Mouse (Mus musculus) c-Kit-negative CD71-positive TER-119-positive erythroid progenitor cells, embryonic 14.5 days (primary cell): ENCODE data around the gene Fxr2.
A peak's percentile ranks its signal among the peaks of the same experiment; 100 is the strongest.

ENCODE experiments used
- DNase-seq: peaks from one replicate; pipeline ENCODE4 v3.0.0-alpha.2; 2013; ENCODE audit warnings: low read depth, low spot score

Gene Fxr2

DNA sequence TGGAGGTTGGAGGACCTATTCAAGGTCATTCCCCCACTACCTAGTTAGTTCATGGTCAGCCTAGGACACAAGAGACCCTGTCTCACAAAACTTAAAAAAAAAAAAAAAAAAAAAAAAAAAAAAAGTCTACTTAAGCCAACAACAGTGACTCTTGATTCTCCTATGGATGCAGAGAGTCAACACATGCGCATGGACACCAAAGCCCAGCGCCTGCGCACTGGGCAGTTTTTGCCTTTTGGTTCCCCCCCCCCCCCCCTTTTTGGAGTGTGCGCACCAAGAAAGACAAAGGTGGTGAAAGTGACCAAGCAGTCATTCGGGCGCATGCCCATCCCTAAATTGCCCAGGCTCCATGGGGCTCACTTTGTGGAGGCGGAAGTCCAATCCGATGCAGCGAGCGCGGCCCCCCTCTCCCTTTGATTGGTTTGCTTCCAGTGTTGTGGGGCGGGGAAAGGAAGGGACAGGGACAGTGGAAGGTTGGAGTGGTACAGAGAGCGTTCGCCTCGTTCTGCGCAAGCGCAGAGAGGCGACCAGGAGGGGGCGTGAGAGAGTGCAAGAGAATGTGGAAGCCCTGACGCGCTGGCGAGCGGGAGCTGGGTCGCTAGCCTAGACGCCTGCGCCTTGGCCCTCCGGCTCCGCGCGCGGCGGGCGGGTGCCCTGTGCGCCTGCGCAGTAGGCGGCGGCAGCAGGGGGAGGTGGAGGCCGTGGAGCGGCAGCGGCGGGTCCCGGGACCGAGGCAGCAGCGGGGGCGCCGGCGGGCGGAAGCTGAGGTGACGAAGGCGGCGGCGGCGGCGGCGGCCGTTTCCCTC lies at the start of gene Fxr2:
Gene Fxr2 (plus strand): TSS at position 707 of the 806 bp plus-strand sequence.
- DNase-seq = peak; percentile 99

DNA sequence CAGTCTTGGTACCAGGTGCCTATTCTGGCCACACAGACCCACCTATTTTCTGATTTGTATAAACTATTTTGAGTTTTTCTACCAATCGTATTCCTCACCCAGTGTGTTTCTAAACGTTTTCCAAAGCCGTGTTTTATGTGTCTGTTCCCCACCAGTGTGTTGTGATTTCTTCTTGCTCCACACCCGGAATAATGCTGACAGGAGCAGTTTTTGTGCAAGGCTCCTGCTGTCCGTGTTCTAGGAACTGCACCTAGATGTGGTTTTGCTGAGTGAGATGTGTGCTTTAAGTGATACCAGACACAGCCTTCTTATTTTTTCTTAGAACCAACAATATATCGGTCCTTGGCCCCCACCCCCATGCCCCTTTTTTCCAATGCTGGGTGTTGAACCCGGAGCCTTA lies 48.8 kb upstream of the Fxr2 start:
- DNase-seq = no peak

DNA sequence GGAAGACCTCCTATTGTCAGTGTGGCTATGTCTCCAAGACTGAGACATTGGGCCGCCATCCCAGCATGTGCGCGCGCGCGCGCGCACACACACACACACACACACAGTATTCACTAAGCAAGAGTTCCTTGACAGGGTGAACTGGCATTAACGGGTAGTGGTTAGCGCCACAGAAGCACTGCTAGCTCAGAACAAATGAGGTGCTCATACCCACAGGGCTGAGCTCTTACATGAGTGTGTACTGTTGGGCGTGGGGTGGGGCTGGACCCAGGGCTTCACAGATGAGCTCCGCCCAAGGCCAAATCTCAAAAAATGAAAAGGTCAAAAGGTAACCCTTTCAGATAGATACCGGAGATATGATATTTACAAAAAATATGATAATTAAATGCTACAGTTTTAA lies 47.9 kb upstream of the Fxr2 start:
- DNase-seq = no peak

DNA sequence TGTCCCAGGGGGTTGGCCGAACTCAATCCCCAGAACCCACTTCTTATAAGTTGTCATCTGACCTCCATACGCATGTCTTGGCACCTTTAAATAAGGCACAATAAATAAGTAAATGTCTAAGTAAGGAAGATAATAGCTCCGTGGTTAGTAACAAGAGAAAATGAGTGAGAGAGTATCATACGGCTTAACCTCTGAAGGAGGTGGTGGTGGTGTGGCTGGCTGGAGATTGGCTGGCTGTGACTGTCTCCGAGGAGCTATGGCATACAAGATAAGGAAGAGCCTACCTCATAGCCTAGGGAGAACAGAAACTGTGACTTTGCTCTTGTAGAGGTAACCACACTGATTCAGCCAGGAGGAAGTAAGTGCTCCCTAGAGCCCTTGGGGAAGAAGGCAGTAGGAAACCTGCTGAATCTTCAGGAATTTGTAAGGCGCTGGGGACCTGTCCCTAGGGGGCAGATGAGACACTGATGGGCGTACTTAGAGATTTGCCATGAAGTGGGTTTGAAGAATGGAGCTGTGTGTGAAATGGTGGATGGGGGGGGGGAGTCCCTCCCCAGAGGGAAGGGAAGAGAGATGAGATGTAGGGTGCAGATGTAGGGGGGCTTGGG lies 47.0 kb upstream of the Fxr2 start:
- DNase-seq = peak; percentile 69

DNA sequence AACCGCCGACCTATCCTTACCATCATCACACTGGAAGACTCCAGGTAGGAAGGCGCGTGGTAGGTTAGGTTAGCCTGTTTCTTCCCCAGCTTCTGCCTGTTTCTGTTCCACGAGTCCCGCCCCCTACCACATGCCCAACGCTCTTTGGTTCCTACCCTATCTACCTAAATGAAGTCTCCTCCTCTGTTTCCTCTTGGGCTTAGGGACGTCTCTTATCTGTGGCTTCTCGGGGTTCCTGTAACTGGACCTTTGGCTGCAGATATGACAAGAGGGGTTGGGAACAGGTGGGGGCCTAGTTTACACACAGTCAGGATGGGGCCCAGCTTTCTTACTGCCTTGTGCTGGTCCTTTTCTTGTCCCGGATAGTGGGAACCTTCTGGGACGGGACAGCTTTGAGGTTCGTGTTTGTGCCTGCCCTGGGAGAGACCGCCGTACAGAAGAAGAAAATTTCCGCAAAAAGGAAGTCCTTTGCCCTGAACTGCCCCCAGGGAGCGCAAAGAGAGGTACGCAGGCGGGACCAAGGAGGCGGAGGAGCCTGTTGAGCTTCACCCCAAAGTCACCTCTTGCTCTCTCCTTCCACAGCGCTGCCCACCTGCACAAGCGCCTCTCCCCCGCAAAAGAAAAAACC lies 43.5 kb upstream of the Fxr2 start:
- no peak for DNase-seq

DNA sequence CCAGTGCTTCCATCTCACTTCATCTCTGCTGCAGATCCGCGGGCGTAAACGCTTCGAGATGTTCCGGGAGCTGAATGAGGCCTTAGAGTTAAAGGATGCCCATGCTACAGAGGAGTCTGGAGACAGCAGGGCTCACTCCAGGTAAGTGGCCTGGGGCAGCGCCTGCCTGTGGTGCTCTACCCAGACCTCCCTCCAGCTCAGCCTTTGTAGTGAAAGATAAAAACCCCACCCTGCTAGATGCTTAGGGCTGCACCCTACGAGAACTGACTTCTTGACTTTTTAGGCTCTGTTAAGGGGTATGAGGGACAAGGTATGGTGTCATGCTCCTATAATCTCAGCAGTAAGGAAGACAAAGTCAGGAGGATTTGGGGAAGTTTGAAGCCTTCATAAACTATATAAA lies 42.2 kb upstream of the Fxr2 start:
- no peak for DNase-seq

DNA sequence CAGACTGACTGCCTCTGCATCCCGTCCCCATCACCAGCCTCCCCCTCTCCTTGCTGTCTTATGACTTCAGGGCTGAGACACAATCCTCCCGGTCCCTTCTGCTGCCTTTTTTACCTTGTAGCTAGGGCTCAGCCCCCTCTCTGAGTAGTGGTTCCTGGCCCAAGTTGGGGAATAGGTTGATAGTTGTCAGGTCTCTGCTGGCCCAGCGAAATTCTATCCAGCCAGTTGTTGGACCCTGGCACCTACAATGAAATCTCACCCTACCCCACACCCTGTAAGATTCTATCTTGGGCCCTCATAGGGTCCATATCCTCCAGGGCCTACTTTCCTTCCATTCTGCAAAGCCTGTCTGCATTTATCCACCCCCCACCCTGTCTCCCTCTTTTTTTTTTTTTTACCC lies 41.4 kb upstream of the Fxr2 start:
- DNase-seq = no peak

DNA sequence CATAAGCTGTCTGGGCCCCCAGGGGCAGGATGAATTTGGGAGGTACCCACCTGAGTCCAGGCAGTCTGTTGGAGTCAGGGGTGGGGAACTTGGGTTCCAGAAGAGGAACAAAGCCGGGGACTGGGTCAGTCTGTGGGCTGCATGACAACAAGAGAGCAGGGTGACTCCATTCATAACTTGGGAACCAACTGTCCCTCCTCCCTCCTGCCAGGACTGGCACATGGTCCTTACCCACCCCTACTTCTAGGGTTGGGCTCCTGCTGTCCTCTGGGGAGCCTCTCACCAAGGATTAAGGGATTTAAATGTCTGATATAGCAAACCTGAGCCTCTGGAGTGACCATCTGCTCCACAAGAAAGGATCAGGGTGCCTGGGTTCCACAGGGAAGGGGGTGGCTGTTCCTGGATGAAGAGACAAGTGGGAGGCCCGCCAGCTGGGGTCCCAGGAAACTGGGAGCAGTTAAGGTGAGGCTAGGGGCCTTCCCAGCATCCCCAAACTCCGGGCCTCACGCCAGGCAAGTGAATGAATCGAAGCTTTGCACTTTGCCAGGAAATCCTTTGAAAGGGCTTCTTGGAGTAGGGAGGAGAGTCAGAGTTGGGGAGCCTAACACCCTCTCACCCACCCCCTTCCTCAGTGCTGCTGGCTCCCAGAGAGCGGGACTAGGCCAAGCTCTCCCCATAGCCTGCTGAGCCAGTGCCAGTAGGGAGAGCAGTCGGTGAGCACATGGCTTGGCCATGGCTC lies 40.7 kb upstream of the Fxr2 start:
- no peak for DNase-seq

DNA sequence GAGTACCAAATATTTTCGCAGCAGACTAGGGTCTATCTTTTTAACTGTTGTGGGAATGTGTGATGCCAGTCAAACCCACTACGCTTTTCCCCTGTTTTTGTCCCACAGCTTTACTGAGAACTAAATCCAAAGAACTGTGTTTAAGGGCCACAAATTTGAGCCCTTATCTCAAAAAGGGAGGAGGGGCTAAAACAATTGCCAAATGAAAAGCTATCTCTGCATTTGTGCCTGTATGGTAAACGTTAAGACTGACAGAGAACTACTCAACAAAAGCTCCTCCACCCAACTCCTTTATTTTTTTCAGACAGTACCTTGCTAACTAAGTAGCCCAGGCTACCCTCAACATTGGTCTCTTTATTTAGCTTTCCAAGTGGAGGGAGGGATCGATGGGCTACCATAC lies 40.0 kb upstream of the Fxr2 start:
- DNase-seq = no peak

DNA sequence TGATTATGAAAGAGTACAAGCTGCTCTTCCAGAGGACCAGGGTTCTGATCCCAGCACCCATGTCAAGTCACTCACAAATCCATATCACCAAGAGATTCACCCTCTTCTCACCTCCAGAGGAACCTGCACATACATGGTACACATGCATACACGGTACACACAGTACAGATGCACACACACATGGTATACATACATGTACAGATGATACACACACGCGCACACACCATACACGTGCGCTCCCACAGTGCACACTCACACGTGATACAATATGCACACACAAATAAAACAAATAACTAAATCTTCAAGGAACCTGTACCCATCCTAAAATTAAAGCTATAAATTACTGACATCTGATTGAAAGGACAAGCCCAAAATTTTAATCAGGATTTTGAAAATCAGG lies 37.9 kb upstream of the Fxr2 start:
- DNase-seq = no peak

DNA sequence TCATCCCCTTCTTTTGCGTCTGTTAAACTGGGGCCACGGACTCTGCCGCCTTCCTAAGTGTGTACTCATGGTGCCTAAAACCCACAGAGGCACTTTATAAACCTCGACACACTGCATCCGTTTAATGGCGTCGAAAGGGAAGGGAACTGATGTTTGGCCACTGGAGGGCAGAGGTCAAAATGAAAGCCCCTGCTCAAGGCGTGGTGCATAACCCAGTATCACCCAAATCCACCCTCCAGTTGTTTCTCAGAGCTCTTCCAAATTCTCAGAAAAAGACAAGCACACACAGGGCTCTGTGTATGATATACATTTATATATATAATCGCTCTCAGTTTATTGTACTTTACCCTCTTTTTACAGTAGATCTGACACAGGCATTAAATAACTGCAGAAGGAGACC lies 33.4 kb upstream of the Fxr2 start:
- no peak for DNase-seq

DNA sequence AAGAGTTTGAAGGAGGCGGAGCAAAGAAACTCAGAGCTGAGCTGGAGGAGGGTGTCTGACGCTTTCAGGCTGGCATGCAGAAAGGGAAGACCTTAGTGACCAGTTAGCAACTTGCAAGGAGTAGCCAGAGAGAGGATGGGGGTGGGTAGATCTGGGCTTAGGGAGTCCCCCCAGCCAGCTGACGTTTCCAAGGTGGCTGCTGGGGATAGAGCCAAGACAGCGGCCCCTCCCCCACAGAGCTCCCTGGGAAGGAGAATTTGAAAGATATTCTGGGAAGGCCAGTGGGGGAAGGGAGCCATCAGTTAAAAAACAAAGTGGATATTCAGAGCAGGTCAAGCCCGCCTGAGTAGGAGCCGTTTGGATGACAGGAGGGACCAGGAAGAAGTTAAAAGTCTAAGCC lies 32.7 kb upstream of the Fxr2 start:
- DNase-seq = no peak

DNA sequence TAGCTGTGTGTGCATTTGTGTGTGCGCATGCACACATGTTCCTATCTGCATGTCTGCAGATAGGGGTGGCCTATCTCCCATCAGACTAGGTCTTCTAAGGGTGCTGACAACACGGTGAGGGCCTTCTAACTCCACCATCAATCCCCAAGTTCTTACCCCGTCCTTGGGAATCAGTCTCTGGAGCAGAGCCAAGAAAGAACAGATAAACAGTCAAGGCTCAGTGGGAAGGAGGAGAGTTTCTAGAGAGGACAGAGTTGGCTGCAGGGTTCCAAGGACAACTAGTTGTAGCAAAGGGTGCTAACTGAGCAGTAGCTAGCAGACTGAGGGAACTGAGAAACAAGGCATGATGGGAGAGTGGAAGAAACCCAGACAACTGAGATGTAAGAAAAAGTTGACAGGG lies 31.0 kb upstream of the Fxr2 start:
- DNase-seq = no peak

DNA sequence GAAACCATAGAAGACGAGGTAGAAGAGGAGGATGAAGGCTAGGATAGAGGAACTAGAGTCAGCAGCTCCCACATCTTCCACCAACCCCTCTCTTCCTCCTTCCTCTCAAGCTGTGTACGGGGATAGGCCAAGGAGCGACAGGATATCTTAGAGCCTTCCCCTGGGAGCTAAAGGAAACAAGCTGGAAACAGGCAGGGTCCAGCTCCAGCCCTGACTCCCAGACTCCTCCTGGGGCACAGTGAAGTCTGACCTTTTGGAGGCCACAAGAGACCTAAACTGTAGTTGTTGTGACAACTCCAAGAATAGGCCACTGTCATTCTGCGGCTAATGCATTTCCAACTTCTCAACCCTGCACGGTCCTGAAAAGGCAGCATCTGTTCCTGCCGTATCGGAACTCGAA lies 29.3 kb upstream of the Fxr2 start:
- no peak for DNase-seq

DNA sequence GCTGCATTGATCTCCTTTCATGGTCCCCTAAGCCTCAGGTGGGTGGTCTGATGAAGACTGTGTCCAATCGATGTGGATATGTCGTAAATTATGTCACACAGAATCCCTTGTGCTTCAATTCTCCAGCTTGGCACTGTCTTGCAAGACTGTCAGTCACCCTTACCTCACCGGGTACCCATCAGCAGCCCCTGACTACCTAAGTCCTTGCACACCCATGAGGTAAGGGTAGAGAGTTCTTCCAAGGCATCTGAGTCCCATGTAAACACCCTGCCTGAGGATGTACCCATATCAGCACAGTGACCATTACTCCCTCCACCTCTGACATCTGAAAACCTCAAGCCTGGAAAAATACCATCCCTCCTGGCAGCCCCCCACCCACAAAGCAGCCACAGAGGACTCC lies 28.4 kb upstream of the Fxr2 start:
- no peak for DNase-seq

DNA sequence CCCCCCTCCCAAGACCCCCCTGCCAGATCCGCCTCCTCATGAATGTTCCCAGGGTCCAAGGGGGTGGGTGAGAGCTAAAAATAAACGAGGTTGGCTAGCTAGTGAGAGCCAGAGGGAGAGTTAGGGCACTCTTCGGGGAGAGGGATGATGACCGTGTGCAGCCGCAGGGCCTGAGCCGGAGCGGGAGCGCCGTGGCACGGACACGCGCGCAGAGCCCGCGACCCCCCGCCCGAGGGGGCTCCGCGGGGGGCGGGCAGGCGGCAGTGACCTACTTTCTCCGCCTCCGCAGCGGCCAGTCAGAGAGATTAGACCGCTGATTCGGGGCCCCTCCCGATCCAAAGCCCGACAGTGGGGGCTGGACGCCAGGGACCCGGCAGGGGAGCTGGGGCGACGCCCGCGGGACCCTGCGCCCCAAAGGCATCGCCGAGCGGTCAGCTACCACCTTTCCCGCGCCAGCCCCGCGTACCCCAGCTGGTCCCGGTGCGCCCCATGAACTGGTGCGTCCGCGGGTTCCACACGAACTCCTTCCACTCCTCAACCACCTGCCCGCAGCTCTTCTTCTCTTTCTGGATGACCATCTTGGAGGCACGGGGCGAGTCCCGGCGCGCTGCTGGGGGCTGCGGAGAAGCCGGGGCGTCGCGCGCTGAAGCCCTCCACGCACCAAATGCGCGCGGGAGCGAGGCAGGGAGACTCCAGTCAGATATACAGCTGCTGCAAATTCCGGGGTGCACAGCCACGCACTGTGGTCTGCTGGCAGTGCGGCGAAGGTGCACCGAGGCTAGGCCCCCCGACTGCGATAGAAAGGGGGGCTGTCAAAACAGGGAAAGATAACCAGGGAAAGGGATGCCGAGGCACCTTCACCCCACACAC lies 27.8 kb upstream of the Fxr2 start:
- no peak for DNase-seq

DNA sequence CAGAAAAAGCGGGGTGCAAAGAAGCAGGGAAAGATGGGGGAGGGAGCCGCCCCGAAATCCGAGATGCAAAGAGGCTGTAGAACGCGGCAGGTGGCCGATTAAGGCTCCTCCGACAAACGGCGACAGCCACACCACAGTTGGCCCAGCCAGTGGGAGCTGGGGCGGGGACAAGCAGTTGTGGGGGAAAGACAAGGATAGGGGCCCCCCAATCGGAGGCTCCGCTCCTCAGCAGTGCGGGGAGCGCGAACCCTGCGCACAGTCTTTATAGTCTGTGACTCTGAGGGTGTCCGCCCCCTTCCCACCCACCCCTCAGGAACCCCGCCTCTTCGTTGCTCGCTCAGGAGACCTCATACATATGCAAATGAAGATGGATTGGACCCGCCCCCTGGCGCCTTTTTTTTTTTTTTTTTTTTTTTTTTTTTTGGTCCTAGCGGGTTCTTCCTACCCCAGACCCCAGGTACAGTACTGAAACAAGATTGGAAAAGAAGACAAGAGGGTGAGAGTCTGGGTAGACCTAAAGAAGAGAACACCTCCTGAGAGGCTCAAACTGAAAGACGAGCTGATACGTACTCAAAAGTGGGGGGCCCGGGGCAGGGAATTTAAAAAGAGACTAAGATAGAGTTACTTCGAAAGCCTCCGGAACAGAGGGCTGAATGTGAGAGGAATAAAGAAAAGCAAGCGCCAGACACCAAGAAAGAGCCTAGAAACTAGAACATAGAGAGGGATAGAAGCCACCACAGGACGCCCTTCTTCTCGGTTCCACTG lies 26.9 kb upstream of the Fxr2 start, which contains the start of gene Atp1b2:
Gene Atp1b2 (minus strand): TSS at position 217 of the 765 bp plus-strand sequence.
- DNase-seq = peak; percentile 75

DNA sequence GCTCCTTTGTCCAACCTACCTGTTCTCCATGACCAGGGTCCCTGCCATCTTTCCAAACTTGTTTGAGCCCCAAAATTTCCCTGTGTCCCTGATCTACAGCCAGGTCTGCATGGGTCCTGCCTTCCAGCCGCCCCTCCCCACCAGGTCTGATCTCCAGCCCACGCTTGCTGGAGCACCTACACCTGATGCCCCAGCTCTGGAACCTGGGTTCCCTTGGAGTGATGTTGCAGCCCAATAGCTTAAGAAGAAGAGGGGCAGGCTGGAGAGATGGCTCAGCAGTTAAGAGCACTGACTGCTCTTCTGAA lies 26.3 kb upstream of the Fxr2 start:
- DNase-seq = no peak

DNA sequence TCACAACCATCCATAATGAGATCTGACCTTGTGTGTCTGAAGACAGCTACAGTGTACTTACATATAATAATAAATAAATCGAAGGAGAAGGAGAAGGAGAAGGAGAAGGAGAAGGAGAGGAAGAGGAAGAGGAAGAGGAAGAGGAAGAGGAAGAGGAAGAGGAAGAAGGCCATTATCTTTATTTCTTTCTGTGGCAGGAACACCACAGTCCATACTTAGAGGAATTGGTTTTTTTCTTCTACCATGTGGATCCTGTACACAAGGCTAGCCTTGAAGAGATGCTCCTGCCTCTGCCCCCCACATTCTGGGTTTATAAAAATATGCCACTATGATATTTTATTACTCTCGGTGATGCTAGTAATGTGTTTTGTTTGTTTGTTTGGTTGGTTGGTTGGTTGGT lies 26.0 kb upstream of the Fxr2 start:
- no peak for DNase-seq

DNA sequence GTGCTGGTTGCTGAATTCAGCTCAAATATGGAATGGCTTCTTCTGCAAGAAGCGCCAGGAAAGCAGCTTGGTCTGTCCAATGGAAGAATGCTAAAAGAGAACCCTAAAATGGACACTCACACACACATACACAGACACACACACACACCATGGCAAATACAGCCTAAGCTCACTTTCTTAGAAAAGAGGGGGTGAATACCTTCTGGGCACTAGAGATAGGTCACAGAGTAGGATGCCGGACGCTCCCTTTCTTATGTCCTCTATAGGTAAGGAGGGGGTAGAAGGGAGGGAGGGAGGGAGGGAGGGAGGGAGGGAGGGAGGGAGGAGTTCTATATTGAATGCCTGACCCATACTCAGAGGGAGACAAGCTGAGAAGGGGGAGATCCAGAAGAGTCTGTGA lies 24.3 kb upstream of the Fxr2 start:
- DNase-seq = no peak

DNA sequence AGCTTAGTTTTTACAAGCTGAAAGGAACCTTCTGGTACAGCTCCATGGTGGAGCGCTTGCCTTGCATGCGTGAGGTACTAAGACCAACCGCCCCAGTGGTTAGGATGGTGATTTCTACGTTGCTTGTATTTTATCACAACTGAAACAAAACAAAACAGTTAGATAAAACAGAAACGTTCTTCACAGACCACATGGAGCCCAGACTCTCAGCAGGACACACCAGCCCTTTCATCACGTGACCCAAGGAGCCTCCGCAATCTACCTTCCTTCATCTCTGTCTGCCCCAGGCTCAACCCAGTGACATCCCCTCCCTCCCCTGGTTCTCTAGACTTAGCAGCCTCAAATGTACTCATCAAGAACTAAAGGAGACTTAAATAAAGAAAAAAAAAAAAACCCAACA lies 23.4 kb upstream of the Fxr2 start:
- DNase-seq = no peak
